Mouse (Mus musculus): Measurements from ENCODE around the gene Bicc1.
"Not testable (repeated sequence)": the region's sequence is repeated elsewhere in the genome, so short reads cannot be mapped to it uniquely, and the experiment has no call there.

The Bicc1 gene

DNA sequence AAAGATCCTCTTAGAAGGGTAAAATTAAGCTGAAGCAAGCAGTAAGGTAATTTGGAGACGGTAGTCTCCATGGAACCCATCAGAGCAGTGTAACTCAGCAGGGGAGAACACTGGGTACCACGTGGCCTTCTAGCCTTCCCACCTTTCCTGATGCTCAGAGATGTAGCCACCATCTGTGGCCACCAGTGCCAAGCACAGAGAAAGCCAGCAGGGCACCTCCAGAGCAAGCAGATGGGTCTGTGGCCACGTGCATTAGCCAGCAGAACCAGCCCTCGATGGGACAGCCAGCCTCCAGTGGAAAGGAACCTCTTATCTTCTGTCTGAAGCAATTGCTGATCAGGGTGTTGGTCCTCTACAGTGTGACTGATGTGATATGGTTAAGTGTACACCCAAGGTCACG, 172.1 kb downstream of the Bicc1 start:
- DNase-seq: no peak

DNA sequence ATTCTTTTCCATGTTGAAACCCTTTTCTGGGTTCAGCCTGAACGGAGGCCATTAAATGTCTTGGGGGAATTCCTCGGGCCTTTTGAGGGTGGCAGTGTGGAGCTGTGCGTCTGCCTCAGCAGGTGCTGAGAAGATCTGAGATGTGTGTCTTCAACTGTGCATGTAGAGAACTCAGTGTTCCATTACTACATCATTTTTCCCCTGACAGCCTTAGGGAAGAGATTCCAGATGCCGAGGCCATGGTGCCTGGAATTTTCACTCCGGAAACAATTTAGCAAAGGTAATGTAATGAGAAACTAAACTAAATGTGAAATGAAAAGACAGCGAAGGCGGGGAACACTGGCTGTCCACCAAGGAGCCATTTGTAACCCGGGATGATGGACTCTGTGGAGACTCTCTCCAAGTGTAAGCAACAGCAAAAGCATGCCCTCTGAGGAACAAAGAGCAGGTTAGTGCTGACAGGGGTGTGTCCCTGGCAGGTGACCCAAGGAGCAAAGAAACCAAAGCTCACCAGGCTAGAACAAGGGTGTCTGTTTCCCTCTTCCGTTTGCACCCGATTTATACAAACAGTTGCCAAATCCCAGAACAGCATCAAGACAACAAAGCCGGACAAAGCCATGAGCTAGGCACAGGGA, 176.3 kb downstream of the Bicc1 start:
- DNase-seq: no peak

DNA sequence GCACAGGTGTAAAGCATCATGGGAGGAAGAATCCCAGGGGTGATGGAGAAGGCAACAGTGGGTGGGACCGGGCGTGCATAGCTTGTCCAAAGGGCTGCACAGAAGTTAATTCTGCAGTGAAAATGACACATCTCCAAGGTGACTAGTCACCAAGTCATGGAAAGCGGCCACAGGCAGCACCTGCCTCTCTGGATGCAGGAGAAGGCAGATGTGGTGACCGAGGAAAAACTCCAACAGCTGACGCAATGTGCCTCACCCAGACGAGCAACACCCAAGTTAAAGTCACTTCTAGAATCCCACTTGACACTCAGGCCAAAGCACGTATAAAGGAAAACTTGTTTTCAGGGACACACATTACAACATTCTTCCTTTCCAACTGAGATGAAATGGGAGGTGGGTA, 177.3 kb downstream of the Bicc1 start:
- DNase-seq: no peak

DNA sequence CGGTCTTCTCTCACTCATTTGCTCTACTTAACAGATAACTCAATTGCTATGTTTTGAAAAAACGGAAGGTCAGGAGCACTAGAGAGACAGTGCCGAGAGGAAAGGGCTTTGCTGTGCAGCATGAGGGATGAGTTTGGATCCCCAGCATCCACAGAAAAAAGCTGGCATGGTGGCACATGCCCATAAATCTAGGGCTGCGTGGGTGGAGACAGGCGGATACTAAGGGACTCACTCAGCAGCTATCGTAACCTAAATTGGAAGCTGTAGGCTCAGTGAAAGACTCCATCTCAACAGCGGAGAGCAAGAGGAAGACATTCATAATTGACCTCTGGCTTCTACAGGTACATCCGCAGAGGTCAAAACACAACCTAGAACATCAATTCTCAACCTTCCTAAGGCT, 179.8 kb downstream of the Bicc1 start:
- no peak for DNase-seq

DNA sequence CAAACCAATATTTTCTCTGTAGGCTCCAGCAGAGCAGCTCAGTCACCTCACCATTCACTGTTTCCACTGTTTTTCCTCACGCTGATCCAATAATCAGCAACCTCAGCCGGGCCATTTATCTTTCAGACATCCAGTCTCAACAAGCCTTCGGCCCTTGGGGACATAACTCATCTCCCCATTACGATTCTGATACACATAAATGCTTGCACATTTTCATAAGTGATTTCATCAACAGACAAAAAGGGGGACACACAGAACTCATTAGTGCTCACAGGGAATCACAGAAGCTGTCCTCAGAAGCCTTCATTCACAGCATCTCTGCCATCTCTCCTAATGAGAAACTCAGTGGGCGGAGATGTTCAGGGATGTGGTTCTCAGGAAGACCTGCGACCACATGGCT, 182.4 kb downstream of the Bicc1 start:
- DNase-seq: no peak

DNA sequence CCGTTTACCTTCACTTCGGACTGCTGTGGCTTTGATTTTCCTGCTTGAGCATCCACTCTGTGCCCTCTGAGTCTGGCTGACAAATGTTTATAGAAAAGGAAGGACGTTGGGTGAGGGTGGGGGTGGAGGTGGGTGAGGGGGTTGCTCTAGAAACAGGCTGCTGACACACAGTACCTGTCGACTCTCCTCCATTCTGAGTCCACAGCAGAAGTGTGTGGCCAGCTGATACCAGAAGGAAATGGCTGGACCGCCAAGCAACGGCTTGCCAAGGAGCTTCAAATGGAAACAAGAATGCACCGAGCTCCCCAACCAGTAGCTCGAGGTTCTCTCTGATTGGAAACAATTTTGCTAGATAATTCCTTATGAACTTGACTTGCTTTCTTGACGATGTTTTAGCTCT, 182.9 kb downstream of the Bicc1 start:
- DNase-seq: no peak

DNA sequence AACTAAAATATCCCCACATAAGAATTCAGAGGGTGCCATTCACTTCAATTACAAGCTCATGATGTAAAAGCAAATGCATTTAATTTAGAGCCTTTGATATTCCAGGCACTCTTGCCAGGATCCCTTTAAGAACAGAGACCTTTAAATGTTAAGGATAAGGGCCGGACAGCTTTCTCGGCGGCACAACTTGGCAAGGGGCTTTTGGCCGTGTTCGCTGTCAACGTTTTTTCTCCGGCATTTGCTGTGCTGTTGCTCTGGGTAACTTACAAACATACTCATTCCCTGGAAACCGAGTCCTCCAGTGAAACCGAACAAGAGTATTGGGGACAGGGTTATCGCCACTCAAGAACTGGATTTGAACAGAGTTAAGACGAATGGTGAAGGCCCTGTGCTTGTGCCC, 188.3 kb downstream of the Bicc1 start:
- DNase-seq: no peak

DNA sequence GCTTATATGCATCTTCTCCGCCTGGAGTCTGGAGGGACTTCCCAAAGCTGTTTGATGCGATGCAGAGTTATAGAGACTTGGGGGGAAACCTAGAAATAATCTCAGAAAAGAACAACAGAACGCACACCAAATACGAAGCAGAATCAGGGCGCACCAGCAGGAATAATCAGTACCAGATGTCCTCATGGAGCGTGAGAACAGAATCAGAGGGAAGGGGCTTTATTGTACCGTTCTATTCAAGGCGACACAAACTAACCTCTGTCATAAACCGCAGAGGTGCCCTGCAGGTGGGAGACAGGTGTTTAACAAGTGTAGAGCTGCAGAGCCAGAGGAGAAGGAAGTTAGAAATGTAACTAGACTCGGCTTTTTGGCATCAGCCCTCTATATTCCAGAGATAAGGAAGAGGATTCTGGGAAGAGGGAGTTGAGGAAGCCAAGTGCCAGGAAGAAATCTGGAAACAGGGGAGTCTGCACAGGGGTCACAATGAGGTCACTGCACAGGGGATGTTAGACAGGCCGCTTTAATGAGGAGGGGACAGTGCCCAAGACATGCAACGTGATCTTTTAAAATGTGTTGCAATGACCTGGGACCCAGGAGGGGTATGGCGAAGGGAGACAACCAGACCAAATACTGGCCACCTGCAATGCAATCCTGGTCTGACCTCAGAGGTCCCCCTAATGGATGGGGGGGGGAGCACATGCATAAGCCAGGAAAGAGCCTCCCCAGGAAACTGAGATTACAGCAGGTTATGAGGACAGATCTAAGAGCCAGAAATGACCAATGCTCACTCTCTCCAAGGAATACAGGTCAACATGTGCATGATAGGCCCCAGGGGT, 190.4 kb downstream of the Bicc1 start:
- no peak for DNase-seq

DNA sequence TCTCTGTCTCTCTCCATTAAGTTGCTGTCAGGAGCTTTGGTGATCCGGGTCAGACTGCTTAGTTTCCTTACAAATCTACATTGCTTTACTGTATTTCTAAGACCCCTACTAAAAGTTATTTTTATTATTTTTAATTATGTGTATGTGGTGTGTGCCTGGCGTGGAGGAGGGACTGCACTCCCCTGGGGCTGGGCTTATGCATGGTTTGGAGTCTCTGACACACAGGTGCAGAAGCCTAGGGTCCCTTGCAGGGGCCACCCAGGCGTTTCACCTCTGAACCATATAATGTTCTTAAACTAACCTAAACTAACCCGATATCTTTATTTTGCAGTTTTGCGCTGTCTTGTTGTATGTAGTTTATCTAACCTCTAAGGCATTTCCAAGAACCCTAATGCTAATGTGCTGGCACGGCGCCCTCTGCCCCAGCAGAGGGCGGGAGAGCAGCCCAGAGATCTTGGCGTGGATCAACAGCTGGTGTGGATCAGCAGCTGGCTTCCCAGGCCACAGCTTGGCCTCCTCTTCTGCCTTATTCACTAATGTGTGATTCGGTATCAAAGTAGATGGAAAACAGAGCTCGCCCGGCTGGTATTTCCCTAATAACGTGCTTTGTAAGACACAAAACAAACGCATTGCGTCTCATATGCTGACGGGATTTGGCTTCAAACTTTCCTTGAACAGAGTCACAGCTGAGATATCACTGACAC, 192.7 kb downstream of the Bicc1 start:
- DNase-seq: no peak

DNA sequence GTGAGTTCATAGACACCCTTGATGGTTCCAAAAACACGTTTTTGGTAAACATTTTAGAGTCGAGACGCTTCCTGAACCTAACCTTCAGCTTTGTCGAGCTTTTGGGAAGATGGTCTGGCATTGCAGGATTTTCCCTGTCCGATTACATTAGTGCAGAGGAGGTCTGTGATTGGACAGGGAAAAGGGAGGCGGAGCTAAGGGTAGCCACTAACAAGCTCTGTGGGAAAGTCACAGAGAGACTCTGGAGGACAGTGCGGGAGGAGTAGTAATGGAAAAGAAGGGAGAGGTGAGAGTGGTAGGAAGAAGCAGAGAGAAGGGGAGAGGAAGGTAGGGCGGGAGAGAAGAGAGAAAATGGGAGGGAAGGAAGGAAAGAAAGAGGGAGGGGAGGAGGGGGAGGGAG, 194.8 kb downstream of the Bicc1 start:
- no peak for DNase-seq

DNA sequence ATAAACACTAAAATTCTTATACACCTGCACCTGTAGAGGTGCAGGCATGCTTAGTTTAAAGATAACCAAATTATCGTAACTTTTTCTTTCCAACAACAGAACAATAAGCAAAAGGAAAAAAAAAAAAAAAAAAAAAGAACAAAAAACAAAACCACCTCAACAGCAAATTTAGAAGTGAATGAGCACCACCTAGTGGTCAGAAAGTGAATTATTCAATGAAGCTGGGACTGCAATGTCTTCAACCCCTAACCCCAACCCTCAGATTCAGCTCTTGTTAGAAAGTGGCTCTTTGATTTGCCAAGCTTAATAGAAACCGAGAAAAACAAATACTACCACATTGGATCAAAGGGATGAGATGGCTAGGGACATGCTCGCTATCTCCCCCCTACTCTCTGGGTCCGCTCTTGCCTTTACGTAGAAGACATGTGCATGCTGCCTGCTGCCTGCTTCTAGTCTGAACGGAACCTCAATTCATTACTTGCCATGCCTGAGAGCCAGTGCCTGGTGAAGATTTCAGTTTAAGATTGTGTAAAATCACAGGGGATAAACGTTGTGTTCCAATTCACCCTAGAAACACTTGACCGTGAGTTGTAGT, 195.8 kb downstream of the Bicc1 start:
- DNase-seq: no peak

DNA sequence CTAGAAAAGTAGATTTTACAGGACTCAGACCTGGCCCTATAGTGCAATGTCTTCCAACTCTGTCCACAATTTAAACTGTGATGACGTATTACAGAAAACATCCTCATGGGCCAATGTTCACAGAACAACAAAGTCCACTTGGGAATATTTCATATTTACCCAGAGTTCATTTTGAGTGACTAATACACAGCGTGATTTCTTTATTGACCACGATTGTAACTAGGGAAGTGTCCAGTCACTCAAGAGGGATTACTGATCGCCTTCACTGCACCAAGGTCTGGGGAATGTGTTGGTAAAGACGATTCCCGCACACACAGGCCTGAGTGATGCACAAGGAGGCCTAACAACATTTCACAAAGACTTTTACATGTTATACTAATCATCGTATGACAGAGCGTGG, 197.9 kb downstream of the Bicc1 start:
- DNase-seq: no peak

DNA sequence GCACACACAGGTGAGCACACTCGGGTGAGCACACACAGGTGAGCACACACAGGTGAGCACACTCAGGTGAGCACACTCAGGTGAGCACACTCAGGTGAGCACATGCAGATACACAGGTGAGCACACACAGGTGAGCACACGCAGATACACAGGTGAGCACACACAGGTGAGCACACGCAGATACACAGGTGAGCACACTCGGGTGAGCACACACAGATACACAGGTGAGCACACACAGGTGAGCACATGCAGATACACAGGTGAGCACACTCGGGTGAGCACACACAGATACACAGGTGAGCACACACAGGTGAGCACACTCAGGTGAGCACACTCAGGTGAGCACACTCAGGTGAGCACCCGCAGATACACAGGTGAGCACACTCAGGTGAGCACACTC, 199.1 kb downstream of the Bicc1 start:
- DNase-seq: not testable (repeated sequence)

DNA sequence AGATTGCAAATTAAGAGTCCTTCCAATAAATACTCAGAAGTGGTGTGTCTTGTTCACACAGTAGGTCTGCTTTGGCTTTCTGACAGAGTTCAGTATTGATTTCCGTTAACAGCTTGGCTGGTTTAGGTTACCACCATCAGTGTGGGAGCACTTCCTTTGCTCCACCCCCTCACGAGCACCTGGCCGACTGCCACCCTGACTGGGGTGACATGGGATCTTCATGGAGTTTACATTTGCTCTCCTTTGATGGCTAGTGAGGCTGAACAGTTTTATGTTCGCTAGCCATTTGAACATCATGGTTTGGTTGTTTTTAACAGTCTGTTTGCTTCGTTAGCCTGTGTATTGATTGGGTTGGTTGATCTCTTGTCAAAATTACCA, 206.7 kb downstream of the Bicc1 start:
- no peak for DNase-seq

DNA sequence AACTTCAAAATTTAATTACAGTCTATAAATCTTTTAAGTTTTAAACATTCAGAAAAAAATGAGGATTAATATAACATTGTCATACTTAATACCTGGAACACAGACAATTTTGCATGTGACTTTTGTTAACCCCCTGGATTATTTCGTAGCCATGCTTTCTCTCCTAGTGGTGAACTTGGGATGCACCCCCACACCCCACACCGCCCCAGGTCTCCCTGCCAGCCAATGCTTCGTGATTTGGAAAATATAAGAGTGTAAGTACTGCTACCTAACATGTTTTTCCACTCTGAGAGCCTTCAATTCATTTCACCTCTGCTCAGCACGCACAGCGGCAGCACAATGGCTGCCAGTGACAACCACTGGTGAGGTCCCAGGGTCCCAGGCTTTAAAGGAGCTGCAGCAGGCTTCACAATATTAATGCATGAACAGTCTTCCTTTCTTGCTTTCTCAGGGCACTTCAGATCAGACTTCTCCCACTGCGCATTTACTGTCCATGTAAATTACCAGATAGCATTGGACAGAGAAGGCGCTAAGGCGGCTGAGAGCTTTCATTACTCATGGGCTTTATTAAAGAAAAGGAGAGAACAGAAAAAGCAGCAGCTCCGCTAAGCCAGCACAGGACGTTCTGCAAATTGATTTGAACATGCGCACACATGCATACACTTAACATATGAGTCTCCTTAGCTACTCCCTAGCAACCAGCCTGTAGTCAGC, 207.3 kb downstream of the Bicc1 start:
- no peak for DNase-seq

DNA sequence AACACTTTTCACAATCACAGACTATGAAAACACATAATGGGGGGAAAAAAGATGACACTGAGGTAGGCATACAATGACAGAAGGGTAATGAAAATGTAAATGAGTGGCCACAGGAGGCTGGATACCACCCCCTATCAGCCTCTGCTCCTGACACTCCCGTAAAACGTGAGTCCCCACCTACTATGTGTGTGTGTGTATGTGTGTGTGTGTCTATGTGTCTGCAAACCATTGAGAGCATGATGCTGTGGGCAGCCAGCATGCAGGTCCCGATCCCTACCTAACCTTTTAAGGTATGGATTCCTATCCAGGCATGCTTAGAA, 209.4 kb downstream of the Bicc1 start:
- DNase-seq: no peak

DNA sequence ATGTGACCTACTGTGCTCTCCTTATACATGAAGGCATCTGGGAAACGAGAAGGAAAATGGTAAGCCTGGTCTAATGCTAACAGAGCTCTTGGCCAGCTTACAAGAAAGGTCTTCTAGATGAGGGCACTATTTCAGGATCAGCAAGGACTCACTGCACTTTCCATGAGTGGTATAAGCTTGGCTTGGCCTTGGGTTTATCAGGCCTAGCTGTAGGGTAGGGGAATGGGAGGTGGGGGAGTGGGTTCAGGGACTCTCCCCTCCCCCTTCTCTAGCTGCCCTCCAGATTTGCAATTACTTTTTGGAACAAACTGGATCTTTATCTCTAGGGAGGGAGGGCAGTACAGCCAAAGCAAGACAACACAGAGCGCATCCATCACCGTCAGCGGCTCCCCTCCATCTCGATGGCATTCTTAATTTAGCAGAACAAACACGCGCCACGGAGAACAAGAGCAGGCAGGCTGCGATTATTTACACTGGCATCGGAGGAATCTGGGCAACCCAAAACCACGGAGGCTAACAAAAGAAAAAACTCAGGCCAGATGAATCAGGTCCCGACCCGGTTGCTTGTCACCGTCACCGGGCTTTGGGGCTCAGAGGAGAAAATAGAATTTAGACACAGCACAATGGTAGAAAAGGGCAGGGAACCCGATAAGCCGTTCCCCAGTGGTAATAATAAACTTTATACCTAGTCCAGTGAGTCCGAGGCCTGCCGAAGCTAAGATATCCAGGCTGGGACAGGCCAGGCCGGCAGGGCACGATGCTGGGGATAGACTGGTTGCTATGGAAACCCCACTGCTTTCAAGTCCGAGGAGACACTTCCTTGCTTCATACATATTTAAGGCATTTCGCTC, 210.0 kb downstream of the Bicc1 start:
- peak; percentile 18 for DNase-seq

DNA sequence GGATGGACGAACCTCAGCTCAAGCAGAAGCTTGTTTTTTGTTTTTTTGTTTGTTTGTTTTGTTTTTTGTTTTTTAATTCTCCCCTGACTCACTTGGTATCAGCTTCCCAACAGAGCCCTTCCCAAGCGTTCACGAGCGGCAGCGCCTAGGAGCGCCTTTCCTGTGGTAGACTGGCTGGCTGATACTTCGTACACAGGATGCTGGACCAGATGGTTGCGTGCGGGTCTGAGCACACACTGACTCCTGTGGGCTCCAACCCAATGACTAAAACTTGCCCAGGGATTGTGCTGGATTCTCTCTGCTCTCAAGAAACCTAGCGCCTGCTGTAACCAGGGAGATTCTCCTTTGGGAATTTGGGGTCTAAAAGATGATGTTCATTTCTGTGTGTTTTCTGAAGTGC, 211.2 kb downstream of the Bicc1 start:
- peak; percentile 20 for DNase-seq

DNA sequence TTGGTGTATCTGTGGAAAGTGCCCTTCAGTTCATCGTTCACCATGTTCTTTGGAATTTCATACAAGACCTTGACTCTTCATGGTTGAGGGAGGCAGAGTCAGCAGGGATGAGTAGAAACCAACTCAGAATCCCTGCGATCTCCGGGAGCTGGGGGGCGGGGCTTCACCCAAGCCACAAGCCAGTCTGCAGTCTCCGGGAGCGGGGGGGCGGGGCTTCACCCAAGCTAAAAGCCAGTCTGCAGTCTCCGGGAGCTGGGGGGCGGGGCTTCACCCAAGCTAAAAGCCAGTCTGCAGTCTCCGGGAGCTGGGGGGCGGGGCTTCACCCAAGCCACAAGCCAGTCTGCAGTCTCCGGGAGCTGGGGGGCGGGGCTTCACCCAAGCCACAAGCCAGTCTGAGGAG, 213.4 kb downstream of the Bicc1 start:
- DNase-seq: not testable (repeated sequence)

DNA sequence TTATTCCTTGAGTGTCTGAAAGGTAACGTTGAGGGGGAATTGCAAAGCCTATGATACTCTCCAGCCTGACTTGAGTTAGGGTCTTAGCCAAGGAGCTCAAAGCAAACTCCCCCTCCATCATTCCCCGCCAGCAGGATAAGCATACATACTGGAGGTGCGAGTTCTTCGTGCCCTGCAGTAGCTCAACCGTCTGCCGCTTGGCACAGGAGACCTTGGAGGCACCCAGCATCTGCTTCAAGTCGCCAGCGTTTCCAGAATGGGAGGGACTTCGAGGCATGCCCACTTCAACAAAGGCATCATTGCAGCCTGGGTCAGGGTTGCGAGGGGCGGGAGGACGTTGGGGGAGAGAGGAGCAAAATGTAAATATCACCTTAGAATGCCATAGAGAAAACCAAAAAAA, 214.4 kb downstream of the Bicc1 start:
- DNase-seq: no peak

DNA sequence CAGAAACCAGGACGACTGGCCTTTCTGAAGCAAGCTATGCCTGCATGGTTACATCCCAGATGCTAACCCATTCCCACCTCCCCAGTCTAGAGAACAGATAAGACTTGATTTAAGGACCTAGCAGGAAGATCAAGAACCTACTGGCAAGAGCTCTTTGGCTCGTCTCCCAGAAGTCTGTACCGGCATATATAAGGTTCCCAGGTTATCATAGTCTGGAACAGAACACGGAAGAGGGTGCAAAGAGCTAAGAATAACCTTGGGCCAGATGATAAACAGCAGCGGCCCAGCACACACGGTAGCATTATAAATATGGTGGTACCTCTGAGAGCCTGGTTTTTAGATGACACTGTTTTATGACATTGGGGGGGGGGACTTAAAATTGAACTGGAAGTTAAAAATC, 217.9 kb downstream of the Bicc1 start:
- no peak for DNase-seq

DNA sequence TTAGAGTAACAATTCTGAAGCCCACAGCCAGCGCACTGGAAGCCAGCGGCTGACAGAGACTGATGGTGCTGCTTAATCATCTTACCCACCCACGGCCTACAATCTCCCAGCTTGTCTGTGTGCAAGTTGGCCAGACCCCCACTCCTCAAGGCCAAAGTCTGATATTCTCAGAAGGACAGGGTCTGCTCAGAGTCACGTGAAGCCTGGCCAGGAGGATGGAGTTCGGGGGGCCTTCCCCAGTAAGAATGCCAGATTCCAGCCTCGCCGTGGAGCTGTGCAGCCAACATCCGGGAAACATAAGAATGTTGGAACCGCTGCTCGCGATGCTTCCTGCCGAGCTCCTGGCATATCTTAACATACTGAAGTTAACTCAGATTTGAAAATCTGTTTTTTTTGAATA, 219.7 kb downstream of the Bicc1 start:
- DNase-seq: no peak
